Mouse (Mus musculus) naive thymus-derived CD4-positive, alpha-beta T cell, adult 2 months (primary cell): ENCODE data around the gene 4931409K22Rik.
"Not testable (repeated sequence)": the region's sequence is repeated elsewhere in the genome, so short reads cannot be mapped to it uniquely, and the experiment has no call there.

Experiments
- DNase-seq: peaks from one replicate; pipeline ENCODE4 v3.0.0-alpha.2; 2011; ENCODE audit warnings: low read depth

Gene 4931409K22Rik

DNA sequence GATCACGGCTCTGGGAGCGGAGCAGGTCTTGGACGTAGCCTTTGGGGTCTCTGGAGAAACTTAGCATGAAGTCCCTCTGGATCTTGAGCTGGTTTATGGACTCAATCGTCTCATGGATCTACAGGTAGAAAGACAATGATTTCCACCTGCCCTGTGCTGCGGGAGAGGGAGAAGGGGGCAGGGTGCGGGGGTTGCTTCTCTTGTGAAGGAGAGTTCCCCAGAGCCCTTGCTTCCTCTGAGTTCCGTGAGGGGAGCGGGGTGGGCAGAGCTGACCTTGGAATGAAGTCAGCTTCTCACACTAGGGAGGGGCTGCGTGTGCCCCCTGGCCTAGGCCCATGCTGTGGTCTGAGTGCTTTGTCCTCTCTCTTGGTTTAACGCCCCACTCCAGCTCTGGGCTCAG is 36.6 kb upstream of the 4931409K22Rik start:
- DNase-seq, result no peak

DNA sequence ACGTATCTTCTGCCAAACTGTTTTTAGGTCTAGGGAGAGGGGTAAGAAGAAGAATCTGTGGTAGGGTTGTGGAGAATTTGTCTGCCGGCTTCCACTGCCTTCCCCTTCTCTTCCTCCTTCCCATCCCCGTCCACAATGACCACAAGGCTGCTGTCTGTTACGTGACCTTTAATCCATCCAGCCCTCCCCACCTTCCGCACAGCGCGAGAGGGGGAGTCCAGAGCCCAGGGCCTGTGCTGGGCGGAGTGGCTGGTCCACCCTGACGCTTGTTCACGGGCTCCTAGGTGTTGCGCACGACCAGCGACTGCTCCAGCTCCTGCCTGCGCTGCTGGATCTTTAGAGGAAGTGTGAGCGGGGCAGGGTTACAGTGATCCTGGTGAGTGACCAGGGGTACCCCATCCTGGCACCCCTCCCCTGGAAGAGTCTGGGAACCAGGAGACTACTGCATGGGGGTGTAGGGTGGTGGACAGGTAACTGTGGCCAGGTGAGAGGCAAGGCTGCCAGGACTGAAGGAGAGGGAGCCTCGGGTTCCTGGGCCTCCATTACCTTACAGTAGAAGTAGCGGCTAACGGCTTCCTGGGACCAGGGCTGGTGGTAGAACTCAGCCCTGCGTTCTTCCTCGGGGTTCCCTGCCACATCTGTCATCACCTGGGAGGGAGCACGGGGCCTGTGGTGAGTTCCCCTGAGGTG is 36.0 kb upstream of the 4931409K22Rik start:
- no peak for DNase-seq

DNA sequence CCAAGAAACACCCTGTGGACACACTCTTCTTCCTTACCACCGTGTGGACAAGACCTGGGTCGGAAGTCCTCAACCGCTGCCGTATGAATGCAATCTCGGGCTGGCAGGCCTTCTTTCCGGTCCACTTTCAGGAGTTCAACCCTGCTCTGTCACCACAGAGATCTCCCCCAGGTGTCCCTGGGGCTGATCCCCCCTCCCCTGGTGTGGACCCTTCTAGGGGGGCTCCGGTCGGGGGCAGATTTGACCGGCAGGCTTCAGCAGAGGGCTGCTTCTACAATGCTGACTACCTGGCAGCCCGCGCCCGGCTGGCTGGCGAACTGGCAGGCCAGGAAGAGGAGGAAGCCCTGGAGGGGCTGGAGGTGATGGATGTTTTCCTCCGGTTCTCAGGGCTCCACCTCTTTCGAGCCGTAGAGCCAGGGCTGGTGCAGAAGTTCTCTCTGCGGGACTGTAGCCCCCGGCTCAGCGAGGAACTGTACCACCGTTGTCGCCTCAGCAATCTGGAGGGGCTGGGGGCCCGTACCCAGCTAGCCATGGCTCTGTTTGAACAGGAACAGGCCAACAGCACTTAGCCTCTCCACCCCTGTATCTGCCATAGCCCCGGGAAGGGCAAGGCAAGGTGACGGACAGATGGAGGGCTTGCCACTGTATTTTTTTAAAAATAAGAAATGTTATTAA is 35.3 kb upstream of the 4931409K22Rik start:
- DNase-seq, result no peak

DNA sequence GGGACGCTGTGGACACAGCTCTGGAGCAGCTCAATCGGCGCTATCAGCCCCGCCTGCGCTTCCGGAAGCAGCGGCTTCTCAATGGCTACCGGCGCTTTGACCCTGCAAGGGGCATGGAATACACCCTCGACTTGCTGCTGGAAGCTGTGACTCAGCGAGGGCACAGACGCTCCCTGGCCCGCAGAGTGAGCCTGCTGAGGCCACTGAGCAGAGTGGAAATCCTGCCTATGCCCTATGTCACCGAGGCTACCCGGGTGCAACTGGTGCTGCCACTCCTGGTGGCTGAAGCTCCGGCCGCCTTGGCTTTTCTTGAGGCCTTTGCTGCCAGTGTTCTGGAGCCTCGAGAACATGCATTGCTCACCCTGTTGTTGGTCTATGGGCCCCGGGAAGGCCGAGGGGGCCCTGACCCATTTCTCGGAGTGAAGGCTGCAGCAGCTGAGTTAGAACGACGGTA is 34.7 kb upstream of the 4931409K22Rik start:
- no peak for DNase-seq

DNA sequence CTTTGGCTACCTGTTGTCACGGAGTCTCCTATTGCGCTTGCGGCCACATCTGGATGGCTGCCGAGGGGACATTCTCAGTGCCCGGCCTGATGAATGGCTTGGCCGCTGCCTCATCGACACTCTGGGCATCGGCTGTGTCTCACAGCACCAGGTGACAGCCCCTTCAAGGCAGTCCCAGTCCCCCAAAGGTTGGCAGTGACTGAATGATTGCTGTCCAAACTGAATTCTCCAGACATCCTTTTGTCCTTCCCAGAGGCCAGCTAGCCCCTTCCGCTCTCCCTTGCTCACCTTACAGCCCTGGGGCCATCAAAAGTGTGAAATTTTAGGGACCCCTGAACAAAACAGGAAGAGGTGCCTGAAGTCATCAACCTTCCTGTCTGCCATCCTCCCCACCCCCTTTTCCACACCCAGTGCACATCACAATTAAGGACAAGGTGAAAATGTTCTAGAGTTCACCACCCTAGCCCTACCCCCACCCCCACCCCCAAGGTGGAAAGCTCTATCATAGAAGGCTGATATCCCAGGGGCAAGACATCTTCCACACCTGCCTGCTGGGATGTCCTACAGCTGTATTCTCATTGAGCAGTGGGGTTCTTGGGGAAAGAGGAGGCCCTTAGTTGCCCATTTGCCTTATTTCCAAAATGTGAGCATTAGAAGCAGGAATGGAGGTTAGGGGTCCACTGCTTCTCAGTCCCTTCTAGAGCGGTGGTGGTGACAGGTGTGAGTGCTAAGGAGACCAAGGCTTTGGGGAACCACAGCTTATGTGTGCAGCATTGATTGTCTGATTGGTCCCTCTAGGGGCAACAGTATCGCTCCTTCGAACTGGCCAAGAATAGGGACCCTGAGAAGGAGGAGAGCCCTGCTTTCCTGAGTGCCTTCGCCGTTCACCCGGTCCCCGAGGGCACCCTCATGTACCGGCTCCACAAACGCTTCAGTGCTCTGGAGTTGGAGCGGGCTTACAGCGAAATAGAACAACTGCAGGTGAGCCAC is 33.2 kb upstream of the 4931409K22Rik start:
- DNase-seq, result no peak

DNA sequence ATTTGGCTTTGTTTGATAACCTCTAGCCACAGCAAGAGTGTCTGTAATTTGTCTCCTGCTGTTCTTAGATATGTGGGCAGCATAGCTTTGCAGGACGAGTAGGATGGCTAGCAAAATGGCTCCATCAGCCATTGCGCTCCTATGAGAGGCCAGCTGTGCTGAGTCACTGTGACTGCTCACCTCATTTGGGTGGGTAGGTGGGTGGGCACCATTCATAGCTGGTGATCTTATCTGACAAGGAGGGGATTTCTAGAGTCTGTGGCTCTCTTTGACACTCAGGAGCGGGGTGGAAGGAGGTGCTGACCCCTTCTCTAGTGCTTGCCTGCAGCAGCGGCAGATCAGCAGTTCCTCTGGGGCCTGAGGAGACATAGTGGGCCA is 30.6 kb upstream of the 4931409K22Rik start:
- no peak for DNase-seq

DNA sequence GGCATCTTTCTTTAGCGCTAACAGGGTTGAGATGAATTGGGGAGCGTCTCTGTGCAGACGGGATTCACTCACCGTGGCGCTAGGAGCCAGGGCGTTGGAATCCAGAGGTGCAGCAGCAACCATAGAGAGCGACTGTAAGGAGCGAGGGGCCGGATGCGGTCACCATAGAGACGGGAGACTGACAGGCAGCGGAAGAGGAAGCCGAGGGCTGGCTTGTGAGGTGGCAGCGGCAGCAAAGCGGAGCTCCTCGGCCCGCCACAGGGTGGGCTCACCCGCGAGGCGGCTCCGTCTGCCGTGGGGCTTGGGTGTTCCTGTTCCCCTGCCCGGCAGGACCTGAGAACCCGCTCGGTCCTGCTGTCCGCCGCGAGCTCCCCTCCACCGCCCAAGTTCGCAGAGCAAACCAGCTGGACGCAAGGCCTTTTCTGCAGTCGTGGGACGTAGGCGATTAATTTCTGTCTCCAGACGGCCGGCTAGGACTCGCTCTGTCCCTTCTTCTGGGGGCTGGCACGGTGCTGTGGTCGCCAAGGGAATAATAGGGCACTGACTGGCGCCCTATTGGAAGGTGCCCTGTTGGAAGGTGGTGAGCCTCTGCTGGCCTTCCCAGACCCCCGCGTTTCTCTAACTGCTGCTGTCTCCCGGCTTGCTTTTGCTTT is 30.1 kb upstream of the 4931409K22Rik start, which contains the start of gene Chpf2:
TSS of gene Chpf2 (plus strand) at position 195 of the 653 bp plus-strand sequence.
- DNase-seq, result peak; percentile 88

DNA sequence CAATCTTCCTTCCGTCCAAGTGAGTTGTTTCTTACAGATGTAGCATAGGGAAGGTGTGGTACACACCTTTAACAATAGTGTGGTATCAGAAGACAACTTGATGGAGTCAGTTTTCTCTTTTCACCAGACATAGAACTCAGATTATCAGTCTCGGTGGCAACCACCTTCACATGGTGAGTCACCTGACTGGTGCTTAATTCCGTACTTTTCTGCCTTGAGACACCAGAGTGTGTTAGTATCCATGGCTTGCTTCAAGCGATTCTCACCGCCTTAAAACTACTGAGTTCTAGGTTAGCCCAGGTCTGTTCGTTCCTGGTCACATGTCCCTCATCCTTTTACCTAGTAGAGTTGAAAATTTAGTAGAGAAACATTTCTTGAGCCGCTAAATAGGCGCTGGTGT is 29.5 kb upstream of the 4931409K22Rik start:
- DNase-seq, result no peak

DNA sequence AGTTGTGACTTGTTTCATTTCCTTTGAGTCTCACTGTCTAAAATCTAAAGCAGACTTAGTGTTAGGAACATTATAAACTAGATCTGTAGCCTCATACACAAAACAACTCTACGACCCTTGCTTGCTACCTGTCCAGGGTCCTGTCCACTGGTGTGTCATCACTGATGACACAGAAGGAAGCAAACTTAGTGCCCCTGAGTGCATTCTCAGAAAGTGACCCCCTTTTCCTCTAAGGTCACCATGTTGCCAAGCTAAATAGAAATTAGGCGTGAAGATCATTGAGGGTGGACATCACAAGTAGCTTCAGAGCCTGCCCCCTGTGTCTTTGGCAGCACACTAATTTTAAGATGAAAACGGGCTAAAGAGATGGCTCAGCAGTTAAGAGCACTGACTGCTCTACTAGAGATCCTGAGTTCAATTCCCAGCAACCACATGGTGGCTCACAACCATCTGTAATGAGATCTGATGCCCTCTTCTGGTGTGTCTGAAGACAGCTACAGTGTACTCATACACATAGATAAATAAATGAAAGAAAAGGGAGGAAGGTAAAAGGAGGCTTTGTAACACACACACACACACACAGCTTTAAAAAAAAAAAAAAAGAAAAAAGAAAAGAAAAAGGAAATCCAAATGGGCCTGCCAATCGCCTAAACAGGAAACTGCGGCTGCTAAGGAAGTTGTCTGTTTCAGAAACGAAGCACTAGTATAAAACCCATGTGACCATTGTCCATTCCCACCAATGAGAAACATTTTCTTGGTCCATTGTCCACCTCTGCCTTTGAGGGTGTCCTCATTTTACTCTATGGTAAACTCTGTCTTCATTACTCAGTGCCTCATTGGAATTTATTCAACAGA is 21.7 kb upstream of the 4931409K22Rik start:
- no peak for DNase-seq

DNA sequence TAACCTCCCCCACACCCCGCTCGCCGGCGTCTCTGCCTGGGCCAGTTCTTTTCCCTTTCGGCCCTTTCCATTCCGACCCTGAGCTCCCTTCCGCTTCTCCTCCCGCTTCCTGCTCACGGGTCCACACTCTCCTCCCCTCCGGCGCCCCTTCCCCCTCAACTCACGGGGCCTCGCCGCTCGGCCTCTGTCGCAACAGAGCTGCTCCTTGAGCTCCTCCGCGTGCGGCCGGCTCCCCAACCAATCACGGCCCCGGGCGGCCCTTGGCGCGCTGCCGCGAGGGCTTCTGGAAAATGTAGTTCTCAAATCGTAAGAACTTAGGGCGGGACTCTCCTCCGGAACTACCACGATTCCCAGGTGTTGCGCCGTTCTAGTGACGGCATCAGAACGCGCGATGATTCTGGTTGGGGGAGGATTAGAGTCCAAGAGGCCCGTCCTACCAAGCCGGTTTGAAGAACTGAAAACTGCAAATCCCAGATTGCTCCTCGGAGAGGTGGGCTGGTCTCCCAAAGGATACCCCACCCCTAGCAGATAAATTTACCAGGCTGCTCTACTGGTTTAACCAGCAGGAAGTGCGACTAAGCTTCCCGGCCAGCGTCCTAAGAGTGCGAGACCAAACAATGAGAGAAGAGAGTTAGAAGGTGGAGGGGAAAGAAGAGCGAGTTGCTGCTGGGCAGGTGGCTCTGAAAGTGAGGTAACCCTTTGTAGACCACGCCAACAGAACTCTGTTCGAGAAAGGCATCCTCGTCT is 20.7 kb upstream of the 4931409K22Rik start, which contains the start of gene Abcf2:
TSS of gene Abcf2 (minus strand) at position 285 of the 747 bp plus-strand sequence.
- DNase-seq, result peak; percentile 99

DNA sequence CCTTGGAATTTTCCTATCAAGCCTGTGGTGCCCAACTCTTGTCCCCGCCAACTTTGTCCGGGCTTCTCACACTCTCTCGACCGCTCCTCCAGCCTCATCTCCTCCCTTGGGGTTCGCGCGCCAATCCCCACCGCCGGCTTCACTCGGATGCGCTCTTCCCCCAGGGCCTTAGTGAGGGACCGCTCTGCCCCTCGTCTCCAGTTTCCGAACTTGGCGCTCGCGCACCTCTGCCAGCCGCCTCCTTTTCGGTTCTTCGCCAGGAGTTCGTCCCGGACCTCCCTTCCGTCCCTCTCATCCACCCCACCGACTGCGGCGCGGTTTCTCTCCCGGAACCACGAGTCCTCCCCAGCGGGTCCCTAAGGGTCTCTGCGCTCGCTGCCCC is 20.2 kb upstream of the 4931409K22Rik start:
- no peak for DNase-seq

DNA sequence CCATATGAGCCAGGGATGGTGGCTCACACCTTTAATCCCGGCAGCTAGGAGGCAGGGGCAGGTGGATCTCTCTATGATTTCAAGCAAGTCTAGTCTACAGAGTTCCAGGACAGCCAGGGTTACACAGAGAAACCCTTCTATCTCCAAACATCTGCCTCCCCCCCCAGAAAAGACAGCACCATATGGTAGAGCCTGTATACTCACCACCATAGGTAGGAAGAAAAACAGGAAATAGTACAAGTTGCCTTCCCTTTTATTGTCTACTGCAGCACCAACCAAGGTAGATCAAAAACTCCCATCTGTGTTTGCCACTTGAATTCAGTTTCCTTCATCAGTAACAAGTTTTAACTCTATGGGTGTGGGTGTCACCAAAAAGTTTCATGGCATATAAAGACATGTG is 19.3 kb upstream of the 4931409K22Rik start:
- DNase-seq, result peak; percentile 36

DNA sequence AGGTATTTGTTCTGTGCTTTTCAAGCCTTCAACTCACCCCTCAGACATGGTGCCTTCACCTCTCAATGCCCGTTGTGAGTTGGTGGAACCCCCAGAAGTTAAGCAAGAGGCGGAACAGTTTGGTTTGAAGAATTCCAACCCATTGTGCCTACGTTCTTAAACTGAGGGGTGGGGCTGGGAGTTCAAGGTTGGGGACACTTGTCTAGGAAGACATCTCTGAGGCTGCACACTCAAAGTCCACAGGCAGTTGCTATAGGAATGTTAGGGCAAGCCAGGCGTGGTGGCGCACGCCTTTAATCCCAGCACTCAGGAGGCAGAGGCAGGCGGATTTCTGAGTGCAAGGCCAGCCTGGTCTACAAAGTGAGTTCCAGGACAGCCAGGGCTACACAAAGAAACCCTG is 1.3 kb downstream of the 4931409K22Rik start:
- DNase-seq, result not testable (repeated sequence)

DNA sequence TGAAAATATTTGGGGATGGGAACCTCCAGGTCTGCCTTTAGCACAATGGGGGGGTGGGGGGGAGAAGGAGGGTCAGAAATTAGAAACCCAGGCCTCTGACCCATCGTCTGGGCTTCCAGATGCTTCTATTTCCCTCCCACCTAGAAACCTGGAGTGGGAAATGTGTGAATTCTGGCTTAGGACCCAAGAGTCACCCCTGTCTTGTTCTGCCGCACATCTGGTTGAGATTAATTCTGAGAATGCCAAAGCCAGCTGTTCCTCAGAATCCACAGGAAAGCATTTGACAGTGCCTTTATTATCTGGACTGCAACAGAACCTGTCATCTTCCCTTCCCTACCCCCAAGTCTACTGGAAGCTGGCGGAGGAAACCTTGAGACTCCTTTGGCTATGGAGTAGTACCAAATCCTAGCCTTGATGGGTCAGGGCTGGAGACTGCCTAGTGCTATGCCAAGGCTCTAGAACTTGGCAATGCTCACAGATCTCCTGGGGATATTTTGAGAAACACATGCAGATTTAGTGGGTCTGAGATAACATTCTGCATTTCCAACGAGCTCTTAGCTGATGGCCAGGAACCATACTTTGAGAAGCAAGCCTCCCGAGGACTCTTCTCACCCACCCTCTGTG is 2.9 kb downstream of the 4931409K22Rik start:
- DNase-seq, result no peak

DNA sequence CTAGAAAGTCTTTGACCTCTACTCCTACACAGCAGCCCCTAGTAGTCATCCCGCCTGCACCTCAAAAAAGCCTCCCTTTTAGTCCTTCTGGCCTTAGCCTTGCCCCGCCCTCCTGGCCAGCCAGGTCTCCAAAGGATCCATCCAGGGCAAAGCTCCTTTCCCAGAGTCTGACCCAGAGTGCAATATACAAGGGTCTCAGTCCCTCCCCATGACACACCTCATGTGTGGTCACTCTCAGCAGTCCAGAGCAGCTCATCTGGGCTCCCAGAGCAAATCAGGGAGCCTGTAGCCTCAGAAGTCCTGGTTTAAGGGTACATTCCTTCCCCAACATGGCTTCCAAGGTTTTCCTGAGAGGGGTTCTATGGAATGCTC is 5.3 kb downstream of the 4931409K22Rik start:
- no peak for DNase-seq

DNA sequence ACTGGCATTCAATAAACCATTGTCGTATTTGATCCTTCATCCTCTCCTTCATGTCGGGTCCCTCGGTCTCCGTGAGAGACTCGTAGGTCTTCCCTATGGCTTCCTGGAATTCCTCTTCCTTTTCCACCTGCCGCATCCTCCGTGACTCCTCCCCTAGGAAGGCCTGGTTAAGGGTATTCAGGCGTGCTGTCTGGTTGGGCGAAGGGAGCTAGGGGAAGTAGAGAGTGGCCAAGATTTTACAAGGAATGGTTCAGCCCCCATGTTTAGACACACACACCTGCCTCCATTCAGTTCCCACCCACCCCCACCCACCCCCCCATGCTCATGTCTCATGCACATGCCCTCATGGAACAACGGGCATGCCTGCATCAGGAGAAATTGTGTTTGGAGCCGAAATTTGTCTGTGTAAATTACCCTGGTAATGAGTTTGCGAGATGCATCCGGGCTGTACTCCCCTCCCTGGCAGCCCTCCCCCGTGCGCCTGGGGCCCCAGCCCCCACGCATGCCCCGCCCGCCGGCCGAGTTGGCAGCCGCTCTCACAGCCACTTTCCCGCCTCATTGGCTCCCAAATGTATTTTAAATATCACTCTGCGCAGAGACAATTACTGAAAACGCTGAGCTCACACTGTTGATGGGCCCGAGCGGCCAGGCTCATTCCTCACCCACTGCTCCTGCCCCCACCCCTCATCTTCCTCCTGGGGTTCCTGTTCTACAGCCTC is 5.9 kb downstream of the 4931409K22Rik start:
- DNase-seq, result no peak

DNA sequence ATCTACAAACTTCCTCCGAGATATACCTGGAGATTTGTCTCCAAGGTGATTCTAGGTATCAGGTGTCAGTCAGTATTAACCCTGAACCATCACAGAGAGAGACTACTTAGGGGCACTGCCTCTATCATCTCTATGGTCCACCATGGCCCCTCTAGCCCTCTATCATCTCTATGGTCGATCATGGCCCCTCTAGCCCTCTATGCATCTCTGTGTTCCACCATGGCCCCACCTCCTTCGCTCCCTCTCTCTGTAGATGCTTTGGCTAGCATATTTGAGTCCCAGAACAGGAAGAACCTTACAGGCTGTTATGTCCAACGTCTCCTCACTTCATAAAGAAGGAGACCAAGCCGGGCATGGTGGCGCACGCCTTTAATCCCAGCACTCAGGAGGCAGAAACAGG is 14.0 kb downstream of the 4931409K22Rik start:
- DNase-seq, result no peak

DNA sequence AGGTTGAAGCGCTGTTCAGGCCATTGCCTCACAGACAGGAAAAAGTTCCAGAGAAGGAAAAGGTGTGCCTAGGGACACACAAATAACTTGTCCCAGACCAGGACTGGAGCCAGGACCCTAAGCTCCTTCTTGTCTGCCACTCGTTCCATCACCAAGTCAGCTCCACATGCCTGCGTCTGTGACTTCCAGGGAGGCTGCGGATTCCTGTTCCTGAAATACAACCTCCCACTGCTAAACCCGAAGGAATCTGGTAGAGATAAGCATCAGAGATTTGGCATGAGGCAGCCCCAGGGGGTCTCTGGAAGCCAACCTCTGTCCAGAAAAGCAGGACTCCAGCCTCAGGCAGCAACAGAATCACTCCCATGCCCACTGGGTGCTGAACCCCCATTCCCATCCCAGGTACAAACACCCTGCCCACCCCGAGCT is 15.5 kb downstream of the 4931409K22Rik start:
- no peak for DNase-seq
